Mouse (Mus musculus): Measurements from ENCODE around the gene D930048N14Rik. TPM values are rescaled to one million over a fixed set of nuclear protein-coding genes. Genes with fewer than 3 reads are reported as not detected.

The D930048N14Rik gene
- total RNA-seq (2023) = under 1 TPM; 0.15 to 0.26 TPM

GRCm38 (mm10) chr11:51650691-51651515, at the start of gene D930048N14Rik, which contains the start of gene N4bp3:
TSS of gene D930048N14Rik (plus strand) at chr11:51650954.
TSS of gene N4bp3 (minus strand) at chr11:51650842.

GRCm38 (mm10) chr11:51606447-51607095, 44.2 kb upstream of the D930048N14Rik start, which contains the start of gene Hnrnpab:
TSS of gene Hnrnpab (minus strand) at chr11:51606847.

GRCm38 (mm10) chr11:51619409-51620060, 31.2 kb upstream of the D930048N14Rik start, which contains the start of gene Nhp2:
TSS of gene Nhp2 (plus strand) at chr11:51619735.

GRCm38 (mm10) chr11:51635525-51636322, 15.0 kb upstream of the D930048N14Rik start, which contains the start of gene Rmnd5b:
TSS of gene Rmnd5b (minus strand) at chr11:51635896.

GRCm38 (mm10) chr11:51688330-51689328, 37.9 kb downstream of the D930048N14Rik start, which contains the start of gene 0610009B22Rik:
TSS of gene 0610009B22Rik (minus strand) at chr11:51688874.

Other genes with a start within 250 kb of the D930048N14Rik start
- gene Phykpl, start 66.2 kb upstream of the D930048N14Rik start, total RNA-seq (2023) = 1 to 10 TPM; 6.4 to 8.1 TPM
- 100 to 1,000 TPM; 173 to 210 TPM for gene Hnrnpab, start 44.1 kb upstream of the D930048N14Rik start, total RNA-seq (2023)
- 10 to 100 TPM; 34.3 to 35.7 TPM for gene Nhp2, start 31.2 kb upstream of the D930048N14Rik start, total RNA-seq (2023)
- 10 to 100 TPM; 52.0 to 60.1 TPM for gene Rmnd5b, start 15.1 kb upstream of the D930048N14Rik start, total RNA-seq (2023)
- 1 to 10 TPM; 2.4 to 4.9 TPM for gene N4bp3, start 112 bp upstream of the D930048N14Rik start, total RNA-seq (2023)
- 1 to 10 TPM; 7.0 to 9.3 TPM for gene 0610009B22Rik, start 37.9 kb downstream of the D930048N14Rik start, total RNA-seq (2023)
- gene Sec24a, start 112.7 kb downstream of the D930048N14Rik start, total RNA-seq (2023) = 10 to 100 TPM; 15.1 to 15.6 TPM
- gene Sar1b, start 112.7 kb downstream of the D930048N14Rik start, total RNA-seq (2023) = 10 to 100 TPM; 23.9 to 26.9 TPM
- gene Jade2, start 206.7 kb downstream of the D930048N14Rik start, total RNA-seq (2023) = 1 to 10 TPM; 7.8 to 8.9 TPM

Data from neutrophil, adult 83 days (primary cell).